Mouse (Mus musculus) c-Kit-positive CD71-negative TER-119-negative erythroid progenitor cells, embryonic 14.5 days (primary cell): ENCODE results near the gene Lrrc73.

Experiments
- DNase-seq: peaks from one replicate; pipeline ENCODE4 v3.0.0-alpha.2; 2013; ENCODE audit warnings: low read depth

The Lrrc73 gene

GRCm38 (mm10) chr17:46262201-46262694, 8.9 kb downstream of the Lrrc73 start:
- no peak for DNase-seq

- no peak for DNase-seq
These were observed 12.2 kb downstream of the Lrrc73 start for GRCm38 (mm10) chr17:46265502-46265901.

GRCm38 (mm10) chr17:46265918-46266618, 12.7 kb downstream of the Lrrc73 start:
- DNase-seq: no peak

GRCm38 (mm10) chr17:46266986-46267385, 13.7 kb downstream of the Lrrc73 start:
- DNase-seq: no peak

- no peak for DNase-seq
These were observed 14.2 kb downstream of the Lrrc73 start for GRCm38 (mm10) chr17:46267511-46267910.

GRCm38 (mm10) chr17:46268026-46268720, 14.8 kb downstream of the Lrrc73 start:
- DNase-seq: no peak

GRCm38 (mm10) chr17:46269771-46270534, 16.6 kb downstream of the Lrrc73 start:
- no peak for DNase-seq

- no peak for DNase-seq
These were observed 18.7 kb downstream of the Lrrc73 start for GRCm38 (mm10) chr17:46272058-46272457.

- no peak for DNase-seq
These were observed 19.3 kb downstream of the Lrrc73 start for GRCm38 (mm10) chr17:46272675-46273074.

GRCm38 (mm10) chr17:46273803-46274236, 20.5 kb downstream of the Lrrc73 start:
- no peak for DNase-seq

GRCm38 (mm10) chr17:46274465-46274864, 21.1 kb downstream of the Lrrc73 start:
- no peak for DNase-seq

- DNase-seq: no peak
These were observed 21.7 kb downstream of the Lrrc73 start for GRCm38 (mm10) chr17:46275034-46275433.

- no peak for DNase-seq
These were observed 22.2 kb downstream of the Lrrc73 start for GRCm38 (mm10) chr17:46275506-46275905.

- no peak for DNase-seq
These were observed 24.3 kb downstream of the Lrrc73 start for GRCm38 (mm10) chr17:46277586-46277985.

GRCm38 (mm10) chr17:46278011-46278765, 24.9 kb downstream of the Lrrc73 start:
- no peak for DNase-seq

- peak; percentile 65 for DNase-seq
These were observed 29.3 kb downstream of the Lrrc73 start, which contains the start of gene Tjap1 for GRCm38 (mm10) chr17:46282483-46283123. TSS of gene Tjap1 (minus strand) at chr17:46283026.

- no peak for DNase-seq
These were observed 29.8 kb downstream of the Lrrc73 start for GRCm38 (mm10) chr17:46283140-46283539.

GRCm38 (mm10) chr17:46283911-46284310, 30.6 kb downstream of the Lrrc73 start:
- DNase-seq: no peak

- no peak for DNase-seq
These were observed 31.3 kb downstream of the Lrrc73 start for GRCm38 (mm10) chr17:46284653-46285052.

- DNase-seq: no peak
These were observed 32.1 kb downstream of the Lrrc73 start for GRCm38 (mm10) chr17:46285407-46285806.

GRCm38 (mm10) chr17:46287678-46288095, 34.4 kb downstream of the Lrrc73 start:
- no peak for DNase-seq
